Mouse (Mus musculus): ENCODE data around the gene Cd34. TPM values are rescaled to one million over a fixed set of nuclear protein-coding genes. Genes with fewer than 3 reads are reported as not detected.

Cd34 gene
- polyA plus RNA-seq (2015; fragmentation: Nextera tagmentation; extraction: Ambion mirVana): 49.9 and 54.8 TPM in 2 replicates

DNA sequence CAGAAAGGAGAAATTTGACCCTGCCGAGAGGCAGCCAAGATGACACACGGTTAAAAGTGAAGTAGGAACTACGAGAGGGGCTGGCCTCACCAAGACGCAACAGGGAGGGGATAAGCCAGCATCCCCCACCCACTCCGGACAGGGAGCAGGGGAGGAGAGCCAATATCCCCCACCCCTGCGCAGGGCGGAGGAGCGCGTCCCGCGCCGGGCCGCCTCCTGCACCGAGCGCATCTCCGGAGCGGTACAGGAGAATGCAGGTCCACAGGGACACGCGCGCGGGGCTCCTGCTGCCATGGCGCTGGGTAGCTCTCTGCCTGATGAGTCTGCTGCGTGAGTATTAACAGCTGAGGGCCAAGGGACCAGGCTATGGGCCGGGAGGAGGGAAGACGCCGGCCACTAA is at the start of gene Cd34:
Gene Cd34, plus strand, starts transcription at position 105 of the 400 bp plus-strand sequence.
- WGBS: under 1% methylated on average over 26 of the region's 26 CpGs
- Histone ChIP-seq H3K4me1 (replicated peaks; ENCODE audit: control insufficient read depth, insufficient read depth) (no peaks in the 10 kb centered on the region), H3K9ac (ENCODE audit: low read length) (peak within 1 kb of the TSS; percentile 59), H3K27me3 (ENCODE audit: control insufficient read depth, insufficient read depth, low read length) (no peaks in the 10 kb centered on the region), H3K4me3 (ENCODE audit: low read depth, low read length) (peak within 1 kb of the TSS; percentile 50), H3K9me3 (ENCODE audit: control insufficient read depth, low read length) (no peaks in the 10 kb centered on the region), H3K4me2 (replicated peaks; ENCODE audit: low read depth) (peak within 1 kb of the TSS; percentile 60), H3K36me3 (ENCODE audit: control insufficient read depth, insufficient read depth, low read length) (no peaks in the 10 kb centered on the region), H3K27ac (replicated peaks) (peak within 1 kb of the TSS; percentile 73)
- peak; percentile 87 for ATAC-seq (ENCODE audit: low FRiP score, low TSS enrichment)
- TF ChIP-seq EP300 (optimal IDR thresholded peaks at IDR 0.05) (no peak), CTCF (IDR thresholded peaks at IDR 0.05; ENCODE audit: low read depth) (no peak)
- DNase-seq (ENCODE audit: low spot score): peak; percentile 52

DNA sequence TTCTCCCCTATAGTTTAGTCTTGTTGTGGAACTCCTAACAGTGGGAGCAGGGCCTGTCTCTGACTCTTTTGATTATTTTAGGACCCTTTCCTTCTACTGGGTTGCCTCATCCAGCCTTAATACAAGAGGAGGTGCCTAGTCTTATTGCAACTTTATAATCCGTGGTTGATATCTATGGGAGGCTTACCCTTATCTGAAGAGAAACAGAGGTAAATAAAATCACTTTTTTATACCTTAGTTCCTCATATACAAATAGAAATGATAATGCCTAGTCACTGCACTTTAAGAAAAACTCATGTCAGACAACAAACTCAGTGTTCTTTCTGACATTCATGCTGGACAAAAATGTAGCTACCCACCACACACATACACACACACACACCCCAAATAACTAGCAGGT is 44.1 kb upstream of the Cd34 start:
- H3K36me3 ChIP-seq (ENCODE audit: control insufficient read depth, insufficient read depth, low read length): no peaks in the 10 kb centered on the region
- H3K4me2 ChIP-seq (replicated peaks; ENCODE audit: low read depth): no peak overlapping the region
- ATAC-seq (ENCODE audit: low FRiP score, low TSS enrichment) (no peak), DNase-seq (ENCODE audit: low spot score) (no peak)
- WGBS: 47% methylated on average over 1 of the region's 1 CpGs
- H3K9ac ChIP-seq (ENCODE audit: low read length): no peak overlapping the region
- H3K27me3 ChIP-seq (ENCODE audit: control insufficient read depth, insufficient read depth, low read length): no peaks in the 10 kb centered on the region
- no peak overlapping the region for H3K4me3 ChIP-seq (ENCODE audit: low read depth, low read length)
- no peak overlapping the region for H3K27ac ChIP-seq (replicated peaks)
- H3K9me3 ChIP-seq (ENCODE audit: control insufficient read depth, low read length): no peaks in the 10 kb centered on the region
- no peak for TF ChIP-seq EP300 (optimal IDR thresholded peaks at IDR 0.05)
- TF ChIP-seq CTCF (IDR thresholded peaks at IDR 0.05; ENCODE audit: low read depth): no peak
- no peaks in the 10 kb centered on the region for H3K4me1 ChIP-seq (replicated peaks; ENCODE audit: control insufficient read depth, insufficient read depth)

DNA sequence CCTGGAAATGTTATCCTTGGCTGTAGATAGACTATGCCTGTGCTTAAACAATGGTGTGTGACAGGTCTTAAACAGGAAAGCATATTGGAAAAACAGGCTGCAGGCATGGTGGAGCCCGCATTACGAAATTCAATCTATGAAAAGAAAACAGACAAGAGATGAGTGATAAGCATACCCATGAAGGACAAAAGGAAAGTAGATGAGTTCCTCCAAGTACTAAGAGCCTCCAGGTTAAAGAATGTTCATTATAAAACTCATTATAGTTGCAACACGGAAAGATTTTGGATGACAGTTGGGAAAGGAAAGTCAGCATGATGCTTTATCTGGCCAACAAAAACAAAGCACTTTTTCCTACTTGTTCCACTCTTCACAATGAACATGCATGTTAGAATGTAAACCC is 43.3 kb upstream of the Cd34 start:
- 69% methylated on average over 3 of the region's 3 CpGs for WGBS

DNA sequence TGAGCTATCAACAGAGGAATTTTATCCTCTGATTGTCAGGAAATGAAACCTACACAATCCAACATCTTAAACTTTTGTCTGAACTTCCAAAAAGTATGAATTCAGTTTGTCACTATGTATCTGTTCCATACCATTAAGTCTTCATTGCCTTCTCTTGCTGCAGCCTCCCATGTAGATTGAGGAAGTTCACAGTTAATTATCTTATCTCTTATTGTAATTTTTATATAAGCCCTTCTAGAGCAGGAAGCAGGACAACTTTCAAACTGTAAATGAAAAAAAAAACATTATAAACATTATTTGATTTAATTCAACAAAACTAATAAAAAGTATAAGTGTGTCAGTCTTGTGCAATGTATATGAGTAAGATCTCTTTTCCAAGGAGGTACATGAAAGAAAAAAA is 37.5 kb upstream of the Cd34 start:
- no peak for ATAC-seq (ENCODE audit: low FRiP score, low TSS enrichment)
- no peaks in the 10 kb centered on the region for H3K27me3 ChIP-seq (ENCODE audit: control insufficient read depth, insufficient read depth, low read length)
- no peak overlapping the region for H3K4me3 ChIP-seq (ENCODE audit: low read depth, low read length)
- no peaks in the 10 kb centered on the region for H3K36me3 ChIP-seq (ENCODE audit: control insufficient read depth, insufficient read depth, low read length)
- H3K9ac ChIP-seq (ENCODE audit: low read length): no peak overlapping the region
- no peak overlapping the region for H3K27ac ChIP-seq (replicated peaks)
- H3K4me1 ChIP-seq (replicated peaks; ENCODE audit: control insufficient read depth, insufficient read depth): no peaks in the 10 kb centered on the region
- TF ChIP-seq EP300 (optimal IDR thresholded peaks at IDR 0.05) (no peak), CTCF (IDR thresholded peaks at IDR 0.05; ENCODE audit: low read depth) (no peak)
- H3K9me3 ChIP-seq (ENCODE audit: control insufficient read depth, low read length): no peaks in the 10 kb centered on the region
- no peak overlapping the region for H3K4me2 ChIP-seq (replicated peaks; ENCODE audit: low read depth)
- DNase-seq (ENCODE audit: low spot score): no peak

More for the DNA sequence above, 43.3 kb upstream of the Cd34 start:
- no peaks in the 10 kb centered on the region for H3K36me3 ChIP-seq (ENCODE audit: control insufficient read depth, insufficient read depth, low read length)
- no peaks in the 10 kb centered on the region for H3K9me3 ChIP-seq (ENCODE audit: control insufficient read depth, low read length)
- TF ChIP-seq CTCF (IDR thresholded peaks at IDR 0.05; ENCODE audit: low read depth) (no peak), EP300 (optimal IDR thresholded peaks at IDR 0.05) (no peak)
- DNase-seq (ENCODE audit: low spot score) (no peak), ATAC-seq (ENCODE audit: low FRiP score, low TSS enrichment) (no peak)
- no peak overlapping the region for H3K4me3 ChIP-seq (ENCODE audit: low read depth, low read length)
- H3K27me3 ChIP-seq (ENCODE audit: control insufficient read depth, insufficient read depth, low read length): no peaks in the 10 kb centered on the region
- H3K9ac ChIP-seq (ENCODE audit: low read length): no peak overlapping the region
- no peak overlapping the region for H3K27ac ChIP-seq (replicated peaks)
- H3K4me2 ChIP-seq (replicated peaks; ENCODE audit: low read depth): no peak overlapping the region
- H3K4me1 ChIP-seq (replicated peaks; ENCODE audit: control insufficient read depth, insufficient read depth): no peaks in the 10 kb centered on the region

DNA sequence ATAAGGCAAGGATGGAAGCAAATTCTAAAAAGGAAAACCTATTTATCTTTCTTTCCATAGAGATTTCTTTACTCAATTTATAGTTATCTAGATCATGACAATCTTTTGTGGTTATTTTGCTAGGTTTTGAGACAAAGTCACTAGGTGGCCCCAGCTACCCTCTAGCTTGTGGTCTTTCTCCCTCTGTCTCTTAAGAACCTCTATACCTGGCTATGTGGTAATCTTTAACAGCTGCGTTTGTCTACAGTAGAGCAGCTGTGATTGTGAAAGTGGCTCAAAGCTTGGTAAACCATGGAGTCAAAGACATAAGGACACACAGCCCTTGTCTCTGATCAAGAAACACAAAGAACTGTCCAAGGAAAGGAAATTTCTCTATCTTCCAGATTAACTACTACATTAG is 36.8 kb upstream of the Cd34 start:
- Histone ChIP-seq H3K9me3 (ENCODE audit: control insufficient read depth, low read length) (no peaks in the 10 kb centered on the region), H3K27me3 (ENCODE audit: control insufficient read depth, insufficient read depth, low read length) (no peaks in the 10 kb centered on the region), H3K9ac (ENCODE audit: low read length) (no peak overlapping the region), H3K27ac (replicated peaks) (no peak overlapping the region), H3K4me2 (replicated peaks; ENCODE audit: low read depth) (no peak overlapping the region), H3K4me3 (ENCODE audit: low read depth, low read length) (no peak overlapping the region), H3K4me1 (replicated peaks; ENCODE audit: control insufficient read depth, insufficient read depth) (no peaks in the 10 kb centered on the region), H3K36me3 (ENCODE audit: control insufficient read depth, insufficient read depth, low read length) (no peaks in the 10 kb centered on the region)
- ATAC-seq (ENCODE audit: low FRiP score, low TSS enrichment): no peak
- 67% methylated on average over 1 of the region's 1 CpGs for WGBS
- TF ChIP-seq CTCF (IDR thresholded peaks at IDR 0.05; ENCODE audit: low read depth): no peak
- TF ChIP-seq EP300 (optimal IDR thresholded peaks at IDR 0.05): no peak
- no peak for DNase-seq (ENCODE audit: low spot score)

DNA sequence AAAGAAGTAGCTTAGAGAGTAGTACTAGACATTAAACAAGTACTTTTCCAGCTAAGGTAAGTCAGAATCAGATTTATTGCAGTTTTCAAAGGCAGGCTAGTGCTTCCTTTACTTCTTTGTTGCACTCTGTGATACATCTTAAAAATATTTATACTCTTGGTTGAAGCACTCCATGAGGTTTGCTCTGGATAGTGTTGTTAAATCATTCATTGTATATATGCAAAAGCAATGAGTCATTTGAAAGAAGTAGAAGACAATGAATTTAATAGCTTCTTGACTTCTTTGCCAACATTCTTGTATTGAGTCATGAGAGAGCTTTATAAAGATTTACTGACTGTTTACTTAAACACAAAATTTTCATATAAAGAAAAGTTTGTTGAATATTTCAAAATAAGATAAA is 29.7 kb upstream of the Cd34 start:
- H3K27ac ChIP-seq (replicated peaks): no peak overlapping the region
- no peak for DNase-seq (ENCODE audit: low spot score)
- H3K9ac ChIP-seq (ENCODE audit: low read length): no peak overlapping the region
- no peaks in the 10 kb centered on the region for H3K9me3 ChIP-seq (ENCODE audit: control insufficient read depth, low read length)
- no peak; the same call in 1 of the 2 replicates for ATAC-seq (ENCODE audit: low FRiP score, low TSS enrichment)
- no peak overlapping the region for H3K4me2 ChIP-seq (replicated peaks; ENCODE audit: low read depth)
- no peaks in the 10 kb centered on the region for H3K27me3 ChIP-seq (ENCODE audit: control insufficient read depth, insufficient read depth, low read length)
- no peak for TF ChIP-seq CTCF (IDR thresholded peaks at IDR 0.05; ENCODE audit: low read depth)
- TF ChIP-seq EP300 (optimal IDR thresholded peaks at IDR 0.05): no peak
- no peak overlapping the region for H3K4me3 ChIP-seq (ENCODE audit: low read depth, low read length)
- H3K36me3 ChIP-seq (ENCODE audit: control insufficient read depth, insufficient read depth, low read length): no peaks in the 10 kb centered on the region
- H3K4me1 ChIP-seq (replicated peaks; ENCODE audit: control insufficient read depth, insufficient read depth): no peaks in the 10 kb centered on the region
